Mouse (Mus musculus) gastrocnemius, postnatal 14 days (tissue): Measurements from ENCODE around the gene B3galt4. TPM values are rescaled to one million over a fixed set of nuclear protein-coding genes. Genes with fewer than 3 reads are reported as not detected.

Experiments
- DNase-seq: peaks from one replicate; pipeline ENCODE4 v3.0.0; 2021; ENCODE audit warnings: mixed read lengths
- intact Hi-C: fragments of 180-260 bp; cut with DNase I; formaldehyde crosslinking; loops from one replicate; pipeline ENCODE4 v1.15.1; 2025; ENCODE audit warnings: low total_unique reads
- total RNA-seq, 2 experiments: library from RNA; stranded (reverse); gene quantifications; 2 replicates each; pipeline ENCODE4 v1.2.3; 2021

The B3galt4 gene
- total RNA-seq, 2 experiments from 2014 or later, result 2.3 to 2.7 TPM

DNA sequence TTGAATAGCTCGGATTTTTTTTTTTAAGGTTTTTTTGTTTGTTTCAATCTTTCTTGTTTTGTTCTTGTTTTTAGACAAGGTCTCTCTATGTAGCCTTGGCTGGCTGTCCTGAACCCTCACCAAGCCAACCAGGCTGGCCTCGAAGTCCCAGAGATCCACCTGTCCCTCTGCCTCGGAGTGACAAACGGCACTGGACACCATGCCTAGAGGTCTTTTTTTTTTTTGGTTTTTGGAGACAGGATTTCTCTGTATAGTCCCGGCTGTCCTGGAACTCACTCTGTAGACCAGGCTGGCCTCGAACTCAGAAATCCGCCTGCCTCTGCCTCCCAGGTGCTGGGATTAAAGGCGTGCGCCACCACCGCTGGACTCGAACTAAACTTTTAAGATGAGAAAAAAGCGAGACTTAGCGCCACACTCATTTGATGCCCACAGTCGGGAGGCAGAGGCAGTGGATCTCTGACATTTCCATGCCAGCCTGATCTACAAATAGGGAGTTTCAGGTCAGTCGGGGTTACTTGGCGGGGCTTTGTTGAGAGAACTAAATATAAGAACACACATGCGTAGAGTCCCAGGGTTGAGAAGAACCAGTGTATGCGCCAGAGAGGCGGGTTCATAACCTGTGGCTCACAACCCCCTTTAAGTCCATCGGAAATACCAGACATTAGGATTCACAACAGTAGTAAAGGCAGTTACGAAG lies 22.9 kb downstream of the B3galt4 start:
- intact Hi-C loops, result no loop called here
- no peak for DNase-seq

DNA sequence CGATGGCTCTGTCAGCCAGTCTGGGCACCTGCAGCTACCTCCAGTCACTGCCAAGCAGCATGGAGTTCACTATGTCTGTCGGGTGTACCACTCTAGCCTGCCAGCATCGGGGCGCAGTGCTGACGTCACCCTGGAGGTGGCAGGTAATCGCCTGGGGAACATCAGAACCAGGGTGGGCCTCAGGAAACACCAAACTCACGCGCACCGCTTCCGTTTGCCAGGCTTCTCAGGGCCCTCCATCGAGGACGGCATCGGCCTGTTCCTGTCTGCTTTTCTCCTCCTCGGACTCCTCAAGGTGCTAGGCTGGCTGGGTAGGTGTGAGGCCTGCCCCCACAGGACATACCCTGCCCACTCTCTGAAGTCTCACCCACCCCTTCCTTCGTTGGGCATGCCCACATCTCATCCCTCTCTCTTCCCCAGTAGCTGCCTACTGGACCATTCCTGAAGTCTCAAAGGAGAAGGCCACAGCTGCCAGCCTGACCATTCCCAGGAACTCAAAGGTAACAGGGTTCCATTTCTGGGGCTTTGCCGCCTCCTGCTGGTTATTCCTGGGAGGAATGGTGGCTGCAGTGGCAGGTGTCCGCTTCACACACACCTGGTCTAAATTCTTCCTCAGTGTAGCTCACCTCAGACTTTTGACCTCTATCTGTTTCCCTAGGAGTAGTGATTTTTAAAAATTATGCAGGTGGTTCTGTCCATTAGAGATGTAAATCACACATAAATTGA lies 24.9 kb downstream of the B3galt4 start:
- no peak for DNase-seq
- intact Hi-C loops, result no loop called here

DNA sequence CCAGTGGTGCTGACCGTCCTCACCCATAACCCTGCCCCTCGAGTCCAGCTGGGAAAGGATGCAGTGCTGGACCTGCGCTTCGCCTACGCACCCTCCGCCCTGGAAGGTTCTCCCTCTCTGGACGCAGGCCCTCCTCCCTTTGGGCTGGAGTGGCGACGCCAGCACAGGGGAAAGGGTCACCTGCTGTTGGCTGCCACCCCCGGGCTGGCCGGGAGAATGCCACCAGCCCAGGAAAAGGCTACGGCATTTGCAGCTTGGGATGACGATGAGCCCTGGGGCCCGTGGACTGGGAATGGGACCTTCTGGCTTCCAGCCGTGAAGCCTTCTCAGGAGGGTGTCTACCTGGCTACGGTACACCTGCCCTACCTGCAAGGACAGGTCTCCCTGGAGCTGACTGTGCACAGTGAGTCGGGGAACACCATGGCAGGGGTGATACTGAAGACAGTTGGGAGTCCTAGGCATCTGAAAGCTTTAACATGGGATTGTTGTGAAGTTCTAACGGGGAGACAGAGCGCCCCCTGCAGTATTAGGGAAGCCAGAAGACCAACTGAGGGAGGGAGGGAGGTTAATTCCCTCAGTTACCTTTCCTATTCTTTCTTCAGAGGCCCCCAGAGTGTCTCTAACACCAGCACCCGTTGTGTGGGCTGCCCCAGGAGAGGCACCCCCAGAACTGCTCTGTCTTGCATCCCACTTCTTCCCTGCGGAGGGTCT lies 25.7 kb downstream of the B3galt4 start:
- intact Hi-C loops, result no loop called here

DNA sequence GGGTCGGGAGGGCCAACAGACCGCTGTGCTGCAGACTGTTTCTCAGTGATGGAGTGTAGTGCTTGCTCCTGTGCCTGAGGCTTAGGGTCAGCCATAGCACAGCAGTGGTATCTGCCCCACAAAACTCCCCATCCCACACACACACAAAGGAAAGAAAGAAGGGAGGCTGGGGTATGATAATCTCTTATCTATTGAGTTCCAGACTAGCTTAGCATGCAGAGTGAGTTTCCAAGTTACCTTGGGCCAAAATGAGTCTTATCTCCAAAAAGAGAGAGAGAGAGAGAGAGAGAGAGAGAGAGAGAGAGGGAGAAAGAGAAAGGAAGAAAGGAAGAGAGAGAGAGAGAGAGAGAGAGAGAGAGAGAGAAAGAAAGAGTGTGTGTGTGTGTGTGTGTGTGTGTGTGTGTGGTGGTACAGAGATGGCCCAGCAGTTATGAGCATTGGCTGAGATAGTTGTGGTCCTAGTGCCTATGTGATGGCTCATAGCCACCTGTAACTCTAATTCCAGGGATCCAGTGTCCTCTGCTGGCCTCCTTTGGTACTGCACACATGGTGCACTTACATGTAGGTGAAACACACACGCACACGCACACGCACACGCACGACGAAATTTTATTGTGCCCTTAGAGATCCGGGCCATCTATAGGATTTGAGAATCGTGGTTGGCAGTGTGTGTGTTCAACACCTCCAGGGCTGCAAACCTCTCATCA lies 26.6 kb downstream of the B3galt4 start:
- intact Hi-C loops, result no loop called here
- DNase-seq, result peak; percentile 13

More for the DNA sequence above, 25.7 kb downstream of the B3galt4 start:
- DNase-seq, result peak; percentile 7

DNA sequence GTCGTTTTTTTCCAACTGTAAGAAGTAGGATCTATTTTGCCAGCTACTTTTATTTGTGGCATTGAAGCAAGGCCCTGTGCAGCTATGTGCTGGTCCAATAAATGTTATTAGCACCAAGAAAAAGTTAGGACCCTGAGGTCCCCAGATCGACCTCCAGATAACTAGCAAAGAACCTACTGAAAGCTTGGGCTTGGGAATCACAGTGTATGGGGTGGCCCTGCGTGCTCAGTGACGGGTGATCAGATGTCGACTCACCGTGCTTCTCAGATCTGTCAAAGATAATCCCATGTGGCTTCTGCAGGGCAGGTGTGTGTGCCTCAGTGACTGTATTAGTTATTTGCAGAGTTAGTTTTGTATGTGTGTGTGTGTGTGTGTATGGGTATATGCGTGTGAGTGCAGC lies 29.9 kb downstream of the B3galt4 start:
- DNase-seq, result no peak
- intact Hi-C loops, result no loop called here

DNA sequence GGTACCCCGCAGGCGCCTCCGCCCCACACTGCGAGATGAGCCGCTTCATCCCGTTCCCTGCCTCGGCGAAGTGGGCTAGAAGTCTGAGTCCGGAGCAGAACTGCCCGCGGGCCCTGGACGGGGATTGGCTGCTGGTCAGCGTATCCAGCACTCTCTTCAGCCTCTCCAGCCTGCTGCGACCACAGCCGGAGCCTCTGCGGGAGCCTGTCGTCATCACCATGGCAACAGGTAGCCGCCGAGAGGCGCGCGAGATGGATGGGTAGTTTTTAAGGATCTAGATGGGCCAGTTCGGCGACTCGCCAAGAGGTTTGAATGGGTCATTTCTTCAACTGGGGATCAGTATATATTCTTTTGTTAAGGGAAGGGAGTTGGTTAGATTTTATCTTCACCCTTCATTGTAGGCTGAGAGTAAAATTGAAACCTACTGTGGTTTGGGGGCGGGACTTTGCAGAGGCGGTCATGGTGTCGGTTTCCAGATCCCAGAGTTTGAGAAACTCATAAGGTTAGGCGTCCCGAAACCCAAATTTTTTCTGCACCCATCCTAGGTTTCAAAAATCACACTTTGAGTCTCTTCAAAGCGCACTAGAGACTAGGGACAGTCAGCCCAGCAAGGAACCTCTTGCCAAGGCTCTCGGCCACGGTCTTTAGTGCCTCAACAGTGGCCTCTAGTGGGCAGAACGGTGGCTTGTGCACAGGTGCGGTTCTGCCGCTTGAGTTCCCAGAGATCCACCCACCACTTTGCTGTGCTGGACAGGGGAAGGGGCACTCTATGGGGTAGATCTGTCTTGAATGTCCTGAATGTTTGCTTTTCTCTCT lies 30.8 kb downstream of the B3galt4 start:
- intact Hi-C loops, result no loop called here
- peak; percentile 83 for DNase-seq

DNA sequence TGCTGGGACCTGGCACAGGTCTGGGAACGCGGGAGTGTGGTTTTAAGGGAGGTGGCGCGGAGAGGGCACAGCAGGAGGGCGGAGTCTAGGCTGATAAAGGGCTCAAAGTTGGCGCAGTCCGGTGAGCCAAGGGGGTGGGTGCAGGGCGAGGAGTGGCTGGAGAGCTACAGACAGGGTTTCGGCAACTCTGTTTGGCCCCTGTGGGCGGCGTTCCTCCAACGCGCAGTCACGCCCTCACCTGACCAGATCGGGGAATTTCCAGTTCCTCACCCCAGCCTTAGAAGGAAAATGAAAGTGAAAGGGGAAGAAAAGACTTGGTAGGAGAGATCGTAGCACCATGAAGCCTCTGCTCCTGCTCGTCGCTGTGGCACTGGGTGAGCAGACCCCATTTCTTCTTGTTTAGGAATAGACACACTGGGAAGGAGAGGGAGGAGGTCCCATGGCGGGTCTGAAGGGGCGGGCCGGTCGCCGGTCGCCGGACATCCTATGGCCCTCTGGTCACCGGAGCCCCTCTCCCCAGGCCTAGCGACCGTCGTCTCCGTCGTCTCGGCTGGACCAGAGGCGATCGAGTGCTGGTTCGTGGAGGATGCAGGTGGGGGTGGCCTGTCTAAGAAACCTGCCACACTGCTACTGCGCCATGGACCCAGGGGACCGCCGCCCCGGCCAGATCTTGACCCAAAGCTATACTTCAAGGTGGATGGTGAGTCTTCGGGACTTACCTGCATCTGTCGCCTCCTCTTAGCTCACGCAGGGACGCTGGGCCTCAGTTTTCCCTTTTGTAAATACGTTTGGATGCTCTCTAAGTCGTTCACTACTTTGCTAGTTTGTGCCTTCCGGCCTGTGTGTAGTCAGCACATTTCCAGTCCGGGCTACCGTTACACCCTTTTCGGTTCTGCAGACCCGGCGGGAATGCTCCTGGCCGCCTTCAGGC lies 31.7 kb downstream of the B3galt4 start:
- DNase-seq, result peak; percentile 75
- intact Hi-C loops, result no loop called here

DNA sequence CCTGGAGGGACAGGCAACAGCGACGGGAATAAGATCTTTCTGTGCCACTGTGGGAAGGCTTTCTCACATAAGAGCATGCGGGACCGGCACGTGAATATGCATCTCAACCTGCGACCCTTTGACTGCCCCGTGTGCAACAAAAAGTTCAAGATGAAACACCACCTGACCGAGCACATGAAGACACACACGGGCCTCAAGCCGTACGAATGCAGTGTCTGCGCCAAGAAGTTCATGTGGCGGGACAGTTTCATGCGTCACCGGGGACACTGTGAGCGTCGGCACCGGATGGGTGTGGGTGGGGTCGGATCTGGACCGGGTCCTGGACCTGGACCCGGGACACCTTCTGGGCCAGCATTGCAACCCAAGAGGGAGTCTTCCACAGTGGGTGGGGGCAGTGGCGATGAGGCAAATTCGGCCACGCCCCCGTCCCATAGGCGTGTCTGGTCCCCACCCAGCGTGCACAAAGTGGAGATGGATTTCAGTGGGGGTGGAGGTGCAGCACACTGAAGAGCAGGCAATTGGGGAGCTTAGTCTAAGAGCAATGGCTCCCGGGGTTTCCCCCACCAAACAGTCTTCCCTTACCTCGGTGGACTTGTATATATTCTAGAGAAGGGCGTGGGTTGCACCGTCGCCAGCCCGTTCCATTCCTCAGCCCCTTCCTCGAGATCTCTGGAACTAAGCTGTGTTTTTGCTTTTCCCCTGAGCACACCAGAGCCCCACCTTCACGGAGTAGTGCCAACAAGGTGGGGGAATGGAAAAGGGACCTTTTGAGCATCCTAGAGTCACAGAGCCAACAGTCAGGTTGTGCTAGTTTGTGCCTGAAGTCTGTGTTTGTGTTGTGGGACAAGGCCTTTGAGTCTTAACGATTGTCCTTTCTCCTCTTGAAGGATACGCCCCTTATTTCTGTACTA lies 32.7 kb downstream of the B3galt4 start:
- intact Hi-C loops, result no loop called here
- DNase-seq, result peak; percentile 36

DNA sequence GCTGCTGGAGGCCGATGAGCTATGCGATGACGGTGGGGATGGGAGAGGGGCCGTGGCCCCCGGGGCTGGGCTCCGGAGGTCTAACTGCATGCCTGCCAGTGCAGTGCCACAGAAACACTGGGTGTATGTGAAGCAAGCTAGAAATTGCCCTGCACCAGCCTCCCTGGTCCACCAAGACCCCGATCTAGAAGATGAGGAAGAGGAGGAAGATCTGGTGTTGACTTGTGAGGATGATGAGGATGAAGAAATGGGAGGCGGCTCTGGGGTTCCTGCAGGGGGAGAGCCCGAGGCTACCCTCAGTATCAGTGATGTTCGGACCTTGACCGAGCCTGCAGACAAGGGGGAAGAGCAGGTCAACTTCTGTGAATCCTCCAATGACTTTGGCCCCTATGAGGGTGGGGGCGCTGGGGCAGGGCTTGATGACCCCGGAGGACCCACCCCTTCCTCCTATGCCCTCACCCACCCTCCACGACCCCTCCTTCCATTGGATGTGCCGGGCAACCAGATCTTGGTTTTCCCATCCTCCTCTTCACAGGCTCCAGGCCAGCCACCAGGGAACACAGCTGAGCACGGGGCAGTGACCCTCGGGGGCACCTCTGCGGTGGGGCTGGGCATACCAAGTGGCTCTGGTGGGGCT lies 33.5 kb downstream of the B3galt4 start:
- intact Hi-C loops, result no loop called here
- DNase-seq, result peak; percentile 15

DNA sequence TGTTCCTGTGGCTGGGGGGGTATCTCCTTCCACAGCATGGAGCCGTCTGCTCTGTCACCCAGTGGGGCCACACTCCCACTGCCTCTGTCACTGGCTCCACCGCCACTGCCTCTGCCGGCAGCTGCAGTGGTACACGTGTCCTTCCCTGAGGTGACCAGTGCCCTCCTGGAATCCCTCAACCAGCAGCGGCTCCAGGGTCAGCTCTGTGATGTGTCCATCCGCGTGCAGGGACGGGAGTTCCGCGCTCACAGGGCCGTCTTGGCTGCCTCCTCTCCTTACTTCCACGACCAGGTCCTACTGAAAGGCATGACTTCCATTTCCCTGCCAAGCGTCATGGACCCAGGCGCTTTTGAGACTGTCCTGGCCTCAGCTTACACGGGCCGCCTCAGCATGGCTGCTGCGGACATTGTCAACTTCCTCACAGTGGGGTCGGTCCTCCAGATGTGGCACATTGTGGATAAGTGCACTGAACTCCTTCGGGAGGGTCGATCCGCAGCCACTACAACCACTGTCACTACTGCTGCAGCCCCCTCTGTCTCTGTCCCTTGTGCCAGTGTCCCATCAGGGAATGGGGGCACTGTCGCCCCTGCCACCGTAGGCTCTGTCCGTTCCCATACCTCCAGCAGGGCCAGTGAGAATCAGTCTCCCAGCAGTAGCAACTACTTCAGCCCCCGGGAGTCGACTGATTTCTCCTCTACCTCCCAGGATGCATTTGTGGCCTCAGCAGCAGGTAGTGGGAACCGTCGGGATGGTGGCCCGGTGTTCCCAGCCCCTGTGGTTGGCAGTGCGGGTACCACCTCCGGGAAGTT lies 34.2 kb downstream of the B3galt4 start:
- intact Hi-C loops, result no loop called here
- no peak for DNase-seq

DNA sequence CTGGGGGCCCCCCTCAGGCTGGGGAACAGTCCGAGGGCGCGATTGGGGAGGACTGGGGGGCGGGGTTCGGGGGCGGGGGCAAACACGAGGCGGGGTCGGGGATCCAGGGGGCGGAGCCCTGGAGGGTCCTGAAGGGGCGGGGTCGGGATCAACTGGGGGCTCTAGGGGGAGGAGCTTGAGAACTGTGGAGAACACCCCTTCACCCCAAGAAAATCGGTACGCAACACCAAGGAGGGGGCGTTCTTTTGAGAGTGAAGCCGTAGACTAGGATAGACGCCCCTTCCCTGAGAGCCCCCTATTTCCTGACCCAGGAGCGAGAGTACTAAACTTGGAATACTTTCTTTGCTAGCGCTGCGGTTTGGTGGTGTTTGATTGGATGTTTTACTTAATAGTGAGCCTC lies 35.0 kb downstream of the B3galt4 start:
- intact Hi-C loops, result no loop called here
- DNase-seq, result no peak

DNA sequence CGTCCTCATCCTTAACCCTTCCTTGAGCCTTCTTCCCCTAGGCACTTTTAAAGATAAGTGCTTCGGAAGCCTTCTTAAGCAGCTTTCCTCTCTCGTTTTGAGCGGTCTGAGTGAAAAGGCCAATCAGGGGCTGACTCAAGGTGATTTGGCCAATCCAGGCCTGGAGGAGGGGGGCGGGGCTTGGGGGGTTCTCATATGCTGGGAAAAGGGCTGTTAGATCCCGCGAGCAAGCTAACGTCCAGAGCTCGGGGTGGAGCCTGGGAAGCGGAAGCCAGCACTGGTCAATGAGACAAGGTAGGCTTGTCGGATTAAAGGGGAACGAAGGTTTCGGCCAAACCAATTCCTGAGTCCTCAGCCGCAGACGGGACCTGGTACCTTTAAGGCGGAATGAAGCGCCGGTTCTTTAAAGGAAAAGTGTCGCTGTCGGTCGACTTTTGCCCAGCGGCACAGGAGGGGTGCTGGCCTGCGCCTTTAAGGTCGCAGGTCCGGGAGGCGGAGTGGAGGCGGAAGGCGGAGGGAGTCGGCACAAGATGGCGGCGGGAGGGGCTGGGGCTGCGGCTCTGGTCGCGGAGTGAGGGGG lies 35.5 kb downstream of the B3galt4 start, which contains the start of the genes Tapbp and Zbtb22:
Gene Tapbp (plus strand): TSS at position 229 of the 580 bp plus-strand sequence.
Gene Zbtb22 (plus strand): TSS at position 234 of the 580 bp plus-strand sequence.
- peak; percentile 95 for DNase-seq
- intact Hi-C loops, result no loop called here

DNA sequence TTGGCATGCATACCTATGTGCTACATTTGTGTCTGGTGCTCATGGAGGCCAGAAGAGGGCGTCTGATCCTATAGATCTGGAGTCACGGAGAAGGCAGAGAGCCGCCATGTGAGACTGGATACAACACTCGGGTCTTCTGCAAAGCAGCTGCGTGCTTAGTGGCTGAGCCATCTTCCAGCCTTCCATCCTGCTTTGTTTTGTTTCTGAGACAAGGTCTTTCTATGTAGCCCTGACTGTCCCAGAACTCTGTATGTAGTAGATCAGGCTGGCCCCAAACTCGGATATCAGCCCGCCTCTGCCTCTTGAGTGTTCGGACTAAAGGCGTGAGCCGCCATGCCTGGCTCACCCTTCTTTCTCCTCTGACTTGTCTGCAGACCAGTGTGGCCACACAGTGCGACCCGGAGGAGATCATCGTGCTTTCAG lies 36.3 kb downstream of the B3galt4 start:
- intact Hi-C loops, result no loop called here
- no peak for DNase-seq

DNA sequence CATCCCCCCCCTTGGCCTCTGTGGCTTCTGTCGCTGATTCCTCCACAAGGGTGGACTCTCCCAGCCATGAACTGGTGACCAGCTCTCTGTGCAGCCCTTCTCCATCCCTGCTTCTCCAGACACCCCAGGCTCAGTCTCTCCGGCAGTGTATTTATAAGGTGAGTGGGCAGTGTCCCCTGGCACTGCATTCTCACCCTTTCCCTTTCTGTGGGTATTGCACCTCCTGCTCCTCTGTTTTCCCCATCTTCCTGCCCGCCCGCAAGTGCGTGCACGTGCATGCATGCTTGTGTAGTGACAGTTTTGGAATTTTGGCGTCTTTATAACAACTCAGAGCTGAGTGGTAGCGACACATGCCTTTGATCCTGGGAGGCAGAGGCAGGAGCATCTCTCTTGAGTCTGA lies 37.4 kb downstream of the B3galt4 start:
- DNase-seq, result no peak
- intact Hi-C loops, result no loop called here

DNA sequence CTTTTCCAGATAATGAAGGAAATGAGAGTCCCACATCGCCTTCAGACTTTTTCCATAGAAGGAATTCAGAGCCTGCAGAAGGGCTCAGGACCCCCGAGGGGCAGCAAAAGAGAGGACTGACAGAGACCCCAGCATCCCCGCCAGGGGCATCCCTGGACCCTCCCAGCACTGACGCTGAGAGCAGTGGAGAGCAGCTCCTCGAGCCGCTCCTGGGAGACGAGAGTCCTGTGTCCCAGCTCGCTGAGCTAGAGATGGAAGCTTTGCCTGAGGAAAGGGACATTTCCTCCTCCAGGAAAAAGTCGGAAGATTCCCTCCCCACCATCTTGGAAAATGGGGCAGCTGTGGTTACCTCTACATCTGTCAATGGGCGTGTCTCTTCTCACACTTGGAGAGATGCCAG lies 38.0 kb downstream of the B3galt4 start:
- intact Hi-C loops, result no loop called here
- DNase-seq, result no peak
